Mouse (Mus musculus): ENCODE measurements at regions not wholly inside any gene's neighbourhood (a gene's known extent, or its start where the extent isn't known, plus 50 kb on each side); places are given as distances from the start of the nearest gene placed in this dataset.

GRCm38 (mm10) chr2:94217481-94217880 is 59.7 kb upstream of the Hsd17b12 start:
- TF ChIP-seq CTCF (IDR thresholded peaks at IDR 0.05; ENCODE audit: low read depth) (no peak), EP300 (IDR thresholded peaks at IDR 0.05; ENCODE audit: low read depth) (no peak)

Measured in heart, postnatal 0 days (tissue).